Mouse (Mus musculus) embryonic fibroblast, embryonic 13.5 days (primary cell): ENCODE results near the gene Myh14. TPM values are rescaled to one million over a fixed set of nuclear protein-coding genes. Genes with fewer than 3 reads are reported as not detected.

Experiments
- H3K27ac ChIP-seq: 2 replicates; pipeline ENCODE4 v1.5.1; 2012; ENCODE audit warnings: low read length, control low read depth, inconsistent platforms; ENCODE audit not compliant: insufficient read depth
- H3K4me1 ChIP-seq: 2 replicates; pipeline ENCODE4 v1.6.1; 2011; ENCODE audit warnings: low read length; ENCODE audit not compliant: control insufficient read depth, insufficient read depth
- H3K4me3 ChIP-seq: 2 replicates; pipeline ENCODE4 v1.5.1; 2011; ENCODE audit warnings: mild to moderate bottlenecking, control low read depth, low read length; ENCODE audit not compliant: insufficient read depth
- CTCF ChIP-seq: IDR thresholded peaks from 2 replicates; pipeline ENCODE4 v1.5.1; 2011; ENCODE audit warnings: mild to moderate bottlenecking, control low read depth, low read length, moderate library complexity, borderline replicate concordance; ENCODE audit not compliant: insufficient read depth
- POLR2A ChIP-seq: IDR thresholded peaks from 2 replicates; pipeline ENCODE4 v1.6.1; 2011; ENCODE audit warnings: low read depth, mild to moderate bottlenecking, control low read depth, low read length, moderate library complexity
- polyA plus RNA-seq: library from polyadenylated mRNA; stranded (reverse); fragments of >200 nt; gene quantifications from 2 replicates; pipeline ENCODE4 v1.2.4, GENCODE M21; 2011; ENCODE audit warnings: low read depth; ENCODE audit not compliant: missing spikeins, insufficient read length

The Myh14 gene
- polyA plus RNA-seq, 1 experiment: not detected

DNA sequence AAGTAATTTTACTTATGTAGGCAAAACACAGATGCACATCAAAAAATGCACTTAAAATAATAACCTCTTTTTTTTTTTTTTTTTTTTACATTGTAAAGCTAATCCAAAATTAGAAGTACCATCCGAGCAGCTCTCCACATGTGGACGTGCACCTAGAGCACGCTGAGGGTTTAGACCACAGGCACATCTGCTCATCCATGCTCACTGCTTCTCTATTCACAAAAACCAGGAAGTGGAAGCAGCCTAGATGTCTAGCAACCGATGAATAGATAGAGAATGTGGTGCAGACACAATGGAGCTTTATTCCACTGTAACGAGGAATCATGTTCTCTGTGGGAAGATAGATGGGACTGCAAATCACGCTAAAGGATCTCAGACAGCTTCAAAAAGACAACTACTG lies 4.5 kb upstream of the Myh14 start:
- H3K4me3 ChIP-seq: no peak overlapping the region
- no peak overlapping the region for H3K27ac ChIP-seq
- TF ChIP-seq CTCF: no peak
- H3K4me1 ChIP-seq: no peaks in the 10 kb centered on the region

DNA sequence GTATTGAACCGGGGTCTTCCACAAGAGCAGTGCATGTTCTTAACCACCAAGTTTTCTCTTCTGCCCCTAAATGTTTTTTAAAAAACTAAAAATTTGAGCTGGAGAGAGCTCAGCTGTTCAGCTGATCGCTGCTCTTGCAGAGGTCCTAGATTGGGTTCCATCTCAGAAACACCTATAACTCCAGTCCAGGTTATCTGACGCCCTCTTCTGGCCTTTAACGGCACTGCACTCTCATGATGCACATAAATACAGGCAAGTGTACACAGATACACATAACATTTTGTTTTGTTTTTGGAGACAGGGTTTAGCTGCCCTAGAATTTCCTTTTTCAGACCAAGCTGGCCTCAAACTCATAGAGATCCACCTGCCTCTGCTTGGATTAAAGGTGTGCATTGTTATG lies 3.9 kb upstream of the Myh14 start:
- TF ChIP-seq CTCF (no peak), POLR2A (no peak)
- Histone ChIP-seq H3K4me1 (no peaks in the 10 kb centered on the region), H3K4me3 (no peak overlapping the region), H3K27ac (no peak overlapping the region)

DNA sequence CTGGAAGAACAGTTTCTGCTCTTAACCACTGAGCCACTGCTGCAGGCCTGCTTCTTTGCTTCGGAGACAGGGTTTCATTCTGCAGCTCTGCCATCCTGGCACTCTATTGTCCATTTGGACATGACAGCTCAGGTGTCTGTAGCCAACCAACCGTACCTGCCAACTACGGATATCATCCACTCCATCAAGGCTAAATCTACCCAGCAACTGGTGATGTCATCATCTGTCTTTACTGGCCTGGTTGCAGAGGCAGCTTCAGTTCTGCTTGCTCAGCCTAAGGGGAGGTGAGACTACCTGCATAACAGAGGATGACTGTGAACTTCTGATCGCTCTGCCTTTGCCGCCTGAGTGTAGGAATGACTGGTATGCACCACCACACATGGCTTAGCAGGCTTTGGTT lies 1.6 kb upstream of the Myh14 start:
- TF ChIP-seq POLR2A (no peak), CTCF (no peak)
- Histone ChIP-seq H3K27ac (no peak overlapping the region), H3K4me3 (no peak overlapping the region), H3K4me1 (no peaks in the 10 kb centered on the region)

DNA sequence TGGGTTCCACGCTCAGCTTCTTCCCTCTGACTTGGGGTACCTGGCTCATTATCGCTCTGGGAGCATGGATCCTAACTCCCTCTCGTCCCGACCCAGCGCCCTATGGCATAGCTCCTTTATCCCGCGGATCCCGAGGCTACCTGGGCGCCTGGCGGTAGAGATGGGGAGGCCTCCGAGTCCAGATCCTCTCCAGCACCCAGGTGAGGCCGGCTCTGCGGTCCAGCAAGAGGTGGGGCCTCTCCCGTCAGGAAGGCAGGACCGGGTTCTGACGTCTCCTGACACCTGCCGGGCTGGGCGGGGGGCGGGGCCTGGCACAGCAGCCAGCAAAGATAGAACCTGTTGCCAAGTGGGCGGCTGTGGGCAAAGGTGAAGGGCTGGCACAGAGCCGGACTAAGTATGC lies 1.5 kb downstream of the Myh14 start:
- Histone ChIP-seq H3K27ac (no peak overlapping the region), H3K4me1 (no peaks in the 10 kb centered on the region), H3K4me3 (no peak overlapping the region)
- TF ChIP-seq CTCF: no peak
- no peak for TF ChIP-seq POLR2A

DNA sequence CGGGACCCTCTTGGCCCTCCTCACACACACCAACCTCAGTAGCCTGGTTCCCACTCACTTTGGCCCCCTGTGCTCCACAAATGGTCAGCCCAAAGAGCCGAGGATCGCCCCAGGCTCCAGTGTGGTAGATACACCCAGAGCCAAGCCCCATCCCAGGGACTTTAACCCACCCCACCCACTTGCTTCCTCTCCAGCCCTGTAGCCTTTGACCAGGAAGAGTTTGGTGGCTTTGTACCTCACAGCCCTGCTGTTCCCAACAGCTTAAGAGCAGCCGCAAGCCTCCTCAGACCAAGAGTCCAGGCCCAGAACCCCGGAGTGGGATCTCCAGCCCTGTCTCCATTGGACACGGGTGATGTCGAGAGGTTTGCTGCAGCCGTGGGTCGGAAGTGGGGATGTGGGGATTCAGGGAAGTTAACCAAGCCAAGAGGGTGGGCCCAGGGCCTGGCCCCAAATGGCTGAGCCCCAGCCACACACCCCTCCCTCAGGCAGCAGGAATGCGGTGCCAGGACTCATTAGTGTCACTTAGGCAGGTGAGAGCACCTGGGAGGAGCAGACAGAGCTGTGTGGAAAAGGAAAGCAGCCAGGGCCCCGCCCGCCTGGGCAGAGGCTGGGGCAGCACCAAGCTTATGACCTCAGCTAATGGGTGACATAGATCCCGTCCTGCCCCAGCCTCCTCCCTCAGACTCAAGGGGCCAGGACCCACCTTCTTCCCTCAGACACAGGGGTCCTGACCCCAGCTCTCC lies 2.5 kb downstream of the Myh14 start:
- TF ChIP-seq CTCF (no peak), POLR2A (no peak)
- Histone ChIP-seq H3K27ac (no peak overlapping the region), H3K4me1 (no peaks in the 10 kb centered on the region), H3K4me3 (no peak overlapping the region)

DNA sequence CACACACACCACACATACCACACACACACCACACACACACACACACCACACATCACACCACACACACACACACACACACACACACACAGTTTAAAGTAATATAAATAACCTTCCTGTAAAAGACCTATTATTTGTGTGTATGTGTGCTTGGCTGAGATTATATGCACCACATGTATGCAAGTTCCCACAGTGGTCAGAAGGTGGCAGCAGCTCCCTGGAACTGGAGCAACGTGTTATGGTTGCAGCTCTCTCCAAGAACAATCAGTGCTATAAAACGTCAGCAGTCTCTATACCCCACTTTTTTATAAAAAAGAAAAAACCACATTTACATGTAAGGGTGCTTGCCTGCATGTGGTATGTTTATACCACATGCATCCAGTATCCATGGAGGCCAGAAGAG lies 4.2 kb downstream of the Myh14 start:
- Histone ChIP-seq H3K27ac (no peak overlapping the region), H3K4me3 (no peak overlapping the region), H3K4me1 (no peaks in the 10 kb centered on the region)
- TF ChIP-seq CTCF (no peak; the same call in 1 of the 2 replicates), POLR2A (no peak)

DNA sequence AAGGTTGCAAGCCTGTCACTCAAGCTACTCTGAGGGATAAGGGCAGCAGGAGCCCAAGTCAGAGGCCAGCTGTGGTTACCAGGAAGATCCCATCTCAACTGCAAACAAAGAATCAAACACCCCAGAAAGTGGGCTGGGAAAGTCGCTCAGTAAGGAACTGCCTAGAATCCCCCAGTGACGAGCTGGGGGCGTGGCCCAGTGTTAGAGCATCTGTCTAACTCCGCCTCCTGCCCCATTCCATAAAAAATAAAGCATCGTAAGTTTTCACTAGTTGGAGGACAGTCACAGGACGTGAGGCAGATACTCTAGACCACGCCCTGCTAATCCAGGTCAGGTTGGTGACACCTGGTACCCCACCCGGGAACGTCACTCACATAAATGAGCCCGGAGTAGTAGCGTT lies 5.9 kb downstream of the Myh14 start:
- H3K4me3 ChIP-seq: no peak overlapping the region
- H3K4me1 ChIP-seq: no peaks in the 10 kb centered on the region
- no peak for TF ChIP-seq CTCF
- TF ChIP-seq POLR2A: no peak
- no peak overlapping the region for H3K27ac ChIP-seq

DNA sequence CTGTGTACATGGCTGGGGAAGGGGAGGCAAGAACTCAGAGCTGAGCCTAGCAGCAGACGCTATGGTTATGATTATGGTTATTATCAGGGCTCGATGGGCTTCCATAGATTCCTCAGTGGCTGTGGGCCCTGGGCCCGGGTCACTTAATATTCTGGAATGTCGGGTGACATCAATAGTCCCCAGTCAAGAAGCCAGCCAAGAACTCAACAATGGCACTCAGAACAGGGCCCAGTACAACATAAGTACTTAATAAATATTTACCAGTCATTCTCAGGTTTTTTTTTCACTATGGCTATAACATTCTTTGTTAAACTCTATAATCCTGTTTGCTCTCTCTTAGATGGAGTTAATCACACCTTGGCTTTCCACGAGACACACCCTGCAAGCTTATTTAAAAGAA lies 7.1 kb downstream of the Myh14 start:
- Histone ChIP-seq H3K4me1 (no peaks in the 10 kb centered on the region), H3K27ac (no peak overlapping the region), H3K4me3 (no peak overlapping the region)
- TF ChIP-seq CTCF (no peak), POLR2A (no peak)

DNA sequence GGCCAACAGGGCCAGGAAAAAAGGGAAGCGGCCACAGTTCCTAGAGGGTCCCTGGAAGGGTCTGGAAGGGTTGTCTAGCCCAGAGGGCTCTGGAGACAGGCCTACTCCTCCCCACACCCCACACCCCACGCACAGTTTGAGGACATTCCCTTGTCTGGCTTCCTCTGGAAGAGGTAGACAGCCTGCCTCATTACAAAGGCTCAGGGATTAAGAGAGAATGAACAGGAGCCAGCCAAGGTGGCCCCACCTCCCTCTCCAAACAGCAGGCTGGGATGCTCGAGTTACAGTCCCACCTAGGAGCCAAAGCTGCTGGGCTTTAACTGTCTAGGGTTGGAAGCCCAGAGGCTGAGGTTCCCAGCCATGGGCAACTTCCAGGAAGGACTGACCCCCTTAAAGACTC lies 8.1 kb downstream of the Myh14 start:
- no peak overlapping the region for H3K27ac ChIP-seq
- H3K4me1 ChIP-seq: no peaks in the 10 kb centered on the region
- no peak for TF ChIP-seq CTCF
- TF ChIP-seq POLR2A: no peak
- no peak overlapping the region for H3K4me3 ChIP-seq

DNA sequence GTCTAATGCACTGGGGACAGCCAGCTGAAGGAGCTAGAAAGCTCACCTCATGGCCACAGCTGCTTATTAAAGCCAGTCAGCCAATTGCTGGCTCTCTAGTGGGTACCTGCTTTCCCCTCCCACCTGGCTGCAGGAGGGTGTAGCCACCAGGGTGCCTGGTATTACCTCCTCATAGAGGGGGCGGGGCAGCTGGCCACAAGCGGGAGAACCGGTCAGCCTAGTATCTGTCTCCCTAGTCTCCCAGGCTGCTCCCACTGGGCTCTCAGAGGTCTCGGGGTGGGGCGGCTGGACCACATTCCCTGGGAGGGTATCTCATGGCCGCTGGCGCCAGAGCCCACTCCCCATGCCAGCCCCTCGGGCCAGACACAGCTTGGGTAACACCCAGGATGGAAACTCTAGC lies 8.5 kb downstream of the Myh14 start:
- H3K4me1 ChIP-seq: no peaks in the 10 kb centered on the region
- H3K4me3 ChIP-seq: no peak overlapping the region
- H3K27ac ChIP-seq: no peak overlapping the region
- TF ChIP-seq POLR2A (no peak), CTCF (no peak)

DNA sequence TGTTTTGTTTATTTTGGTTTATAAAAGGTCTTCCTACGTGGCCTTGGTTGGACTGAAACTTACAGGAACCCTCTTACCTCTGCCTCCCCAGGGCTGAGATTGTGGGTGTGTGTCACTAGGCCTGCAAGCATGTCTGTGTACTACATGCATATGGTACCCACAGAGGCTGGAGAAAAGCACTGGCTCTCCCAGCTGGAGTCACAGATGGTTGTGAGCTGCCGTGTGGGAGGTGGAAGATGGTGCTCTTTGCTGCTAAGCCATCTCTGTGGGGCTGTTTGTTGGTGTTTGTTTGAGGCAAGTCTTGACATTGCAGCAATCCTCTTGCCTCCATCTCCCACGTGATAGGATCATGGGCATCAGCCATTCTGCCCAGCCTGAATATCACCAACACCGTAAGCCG lies 9.4 kb downstream of the Myh14 start:
- no peak overlapping the region for H3K4me3 ChIP-seq
- H3K4me1 ChIP-seq: no peaks in the 10 kb centered on the region
- no peak overlapping the region for H3K27ac ChIP-seq
- TF ChIP-seq CTCF (no peak), POLR2A (no peak)
